Mouse (Mus musculus): Measurements from ENCODE around the gene Agrp. TPM values are rescaled to one million over a fixed set of nuclear protein-coding genes. Genes with fewer than 3 reads are reported as not detected.

Gene Agrp
- polyA plus RNA-seq, 1 experiment, result not detected

GRCm38 (mm10) chr8:105637601-105638041 is 428 bp upstream of the Agrp start:
- Histone ChIP-seq H3K4me3 (ENCODE audit: low read depth, low read length) (peak overlapping the region; percentile 96), H3K27ac (ENCODE audit: insufficient read depth, low read length) (peak overlapping the region; percentile 99), H3K27me3 (ENCODE audit: control insufficient read depth, insufficient read depth, low read length, poor library complexity, severe bottlenecking) (no peaks in the 10 kb centered on the region), H3K4me1 (ENCODE audit: control insufficient read depth, insufficient read depth, low read length) (peaks cover 2% of the 10 kb centered on the region), H3K9ac (ENCODE audit: low read depth, poor library complexity, severe bottlenecking) (peak overlapping the region; percentile 100), H3K36me3 (ENCODE audit: control insufficient read depth, insufficient read depth, low read length, poor library complexity, severe bottlenecking) (no peaks in the 10 kb centered on the region; the same call in 1 of the 2 replicates), H3K9me3 (replicated peaks; ENCODE audit: control insufficient read depth, insufficient read depth, low read length, poor library complexity, severe bottlenecking) (no peaks in the 10 kb centered on the region)
- TF ChIP-seq EP300 (IDR thresholded peaks at IDR 0.05; ENCODE audit: insufficient read depth, low read depth, low read length), result no peak
- TF ChIP-seq POLR2A (IDR thresholded peaks at IDR 0.05; ENCODE audit: insufficient read depth, low read length), result no peak
- TF ChIP-seq CTCF (IDR thresholded peaks at IDR 0.05; ENCODE audit: low read depth, low read length), result no peak

DNA sequence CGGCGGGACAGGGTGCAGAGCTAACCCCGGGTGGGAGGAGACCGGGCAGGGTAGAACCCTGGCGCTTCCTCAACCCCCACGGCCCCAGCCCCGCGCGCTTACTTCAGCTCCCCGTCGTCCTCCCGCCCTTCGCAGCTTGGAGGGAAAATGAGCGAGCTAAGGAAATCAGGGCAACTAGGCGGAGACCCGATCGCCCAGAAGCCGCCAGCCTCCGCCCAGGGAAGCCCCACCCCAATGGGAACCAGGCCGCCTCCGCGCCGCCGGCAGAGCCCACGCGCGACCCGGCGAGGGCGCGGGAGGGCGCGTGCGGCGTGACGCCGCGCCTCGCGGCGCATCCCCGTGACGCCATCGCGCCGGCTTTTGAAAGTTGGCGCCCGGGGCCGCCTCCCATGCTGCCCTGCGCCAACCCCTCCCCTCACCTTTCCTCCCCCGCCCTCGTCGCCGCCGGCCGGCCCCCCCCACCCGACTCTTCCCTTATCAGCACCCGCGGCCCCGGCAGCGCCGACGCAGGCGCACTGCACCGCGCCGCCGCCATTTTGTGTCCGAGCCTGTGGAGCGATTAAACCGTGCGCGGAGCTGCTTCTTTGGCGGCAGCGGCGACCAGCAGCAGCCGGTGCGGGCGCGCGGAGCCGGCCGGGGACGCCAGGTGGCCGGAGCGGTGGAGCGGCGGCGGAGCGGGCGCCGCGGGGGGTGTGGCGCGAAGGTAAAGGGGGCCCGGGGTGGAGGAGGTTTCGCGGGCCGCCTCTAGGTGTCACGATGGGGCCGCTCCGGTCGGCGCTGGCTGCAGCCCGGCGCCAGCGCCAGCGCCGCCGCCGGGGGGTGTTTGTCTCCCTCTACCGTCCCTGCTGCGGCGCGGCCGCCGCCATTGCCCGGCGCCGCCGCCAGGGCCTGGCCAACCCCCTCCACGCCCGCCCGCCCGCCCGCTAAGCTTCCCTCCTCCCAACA is 903 bp downstream of the Agrp start, which contains the start of gene Ctcf:
Gene Ctcf, plus strand, starts transcription at position 551 of the 945 bp plus-strand sequence.
- H3K27me3 ChIP-seq (ENCODE audit: control insufficient read depth, insufficient read depth, low read length, poor library complexity, severe bottlenecking), result no peaks in the 10 kb centered on the region
- peak within 1 kb of the TSS; percentile 99 for H3K27ac ChIP-seq (ENCODE audit: insufficient read depth, low read length)
- no peaks in the 10 kb centered on the region for H3K36me3 ChIP-seq (ENCODE audit: control insufficient read depth, insufficient read depth, low read length, poor library complexity, severe bottlenecking)
- H3K9me3 ChIP-seq (replicated peaks; ENCODE audit: control insufficient read depth, insufficient read depth, low read length, poor library complexity, severe bottlenecking), result no peaks in the 10 kb centered on the region
- TF ChIP-seq POLR2A (IDR thresholded peaks at IDR 0.05; ENCODE audit: insufficient read depth, low read length) (no peak), CTCF (IDR thresholded peaks at IDR 0.05; ENCODE audit: low read depth, low read length) (peak; percentile 3)
- H3K9ac ChIP-seq (ENCODE audit: low read depth, poor library complexity, severe bottlenecking), result peak within 1 kb of the TSS; percentile 100
- peaks cover 2% of the 10 kb centered on the region for H3K4me1 ChIP-seq (ENCODE audit: control insufficient read depth, insufficient read depth, low read length)
- peak within 1 kb of the TSS; percentile 96 for H3K4me3 ChIP-seq (ENCODE audit: low read depth, low read length)

- Histone ChIP-seq H3K4me3 (ENCODE audit: low read depth, low read length) (peak overlapping the region; percentile 85), H3K27me3 (ENCODE audit: control insufficient read depth, insufficient read depth, low read length, poor library complexity, severe bottlenecking) (no peaks in the 10 kb centered on the region), H3K4me1 (ENCODE audit: control insufficient read depth, insufficient read depth, low read length) (peaks cover 2% of the 10 kb centered on the region)
These were observed 1.7 kb downstream of the Agrp start for GRCm38 (mm10) chr8:105635481-105635880.

DNA sequence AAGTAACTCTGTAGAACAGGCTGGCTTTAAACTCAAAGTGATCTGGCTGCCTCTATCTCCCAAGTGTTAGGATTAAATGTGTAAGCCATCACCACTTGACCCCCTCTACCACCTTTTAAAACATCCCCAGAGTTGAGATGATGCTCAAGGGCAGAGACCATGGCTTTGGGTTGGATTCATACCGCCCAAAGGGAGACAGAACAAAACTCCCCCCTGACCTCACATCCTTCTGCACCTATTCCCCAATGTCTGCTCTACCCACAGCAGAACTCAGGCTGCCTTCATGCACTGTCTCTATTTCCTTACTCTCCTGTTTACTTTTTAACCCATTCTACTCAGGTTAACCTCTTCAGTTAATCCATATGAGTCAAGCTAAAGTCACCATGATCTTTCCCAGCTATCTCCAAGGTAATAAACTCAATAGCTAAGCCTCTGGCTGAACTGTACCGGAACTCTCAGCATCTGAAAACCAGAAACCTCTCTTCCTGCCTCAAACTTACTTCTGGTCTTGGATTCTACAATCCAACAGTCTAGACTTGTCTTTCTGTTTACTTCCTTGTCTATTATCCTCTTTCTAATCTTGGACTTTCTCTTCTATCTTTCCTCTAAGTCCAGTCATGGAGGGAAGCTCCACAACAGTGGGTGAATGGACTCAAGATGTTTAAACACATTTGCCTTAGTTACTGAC is 2.3 kb downstream of the Agrp start:
- peak overlapping the region; percentile 100 for H3K9ac ChIP-seq (ENCODE audit: low read depth, poor library complexity, severe bottlenecking)
- no peaks in the 10 kb centered on the region for H3K9me3 ChIP-seq (replicated peaks; ENCODE audit: control insufficient read depth, insufficient read depth, low read length, poor library complexity, severe bottlenecking)
- no peaks in the 10 kb centered on the region for H3K27me3 ChIP-seq (ENCODE audit: control insufficient read depth, insufficient read depth, low read length, poor library complexity, severe bottlenecking)
- no peak overlapping the region for H3K4me3 ChIP-seq (ENCODE audit: low read depth, low read length)
- peak overlapping the region; percentile 75 for H3K27ac ChIP-seq (ENCODE audit: insufficient read depth, low read length)
- no peaks in the 10 kb centered on the region for H3K36me3 ChIP-seq (ENCODE audit: control insufficient read depth, insufficient read depth, low read length, poor library complexity, severe bottlenecking)
- H3K4me1 ChIP-seq (ENCODE audit: control insufficient read depth, insufficient read depth, low read length), result peaks cover 2% of the 10 kb centered on the region
- TF ChIP-seq EP300 (IDR thresholded peaks at IDR 0.05; ENCODE audit: insufficient read depth, low read depth, low read length) (no peak), POLR2A (IDR thresholded peaks at IDR 0.05; ENCODE audit: insufficient read depth, low read length) (no peak), CTCF (IDR thresholded peaks at IDR 0.05; ENCODE audit: low read depth, low read length) (no peak)

More at GRCm38 (mm10) chr8:105635481-105635880, 1.7 kb downstream of the Agrp start:
- H3K9me3 ChIP-seq (replicated peaks; ENCODE audit: control insufficient read depth, insufficient read depth, low read length, poor library complexity, severe bottlenecking), result no peaks in the 10 kb centered on the region
- peak overlapping the region; percentile 75 for H3K27ac ChIP-seq (ENCODE audit: insufficient read depth, low read length)
- no peaks in the 10 kb centered on the region for H3K36me3 ChIP-seq (ENCODE audit: control insufficient read depth, insufficient read depth, low read length, poor library complexity, severe bottlenecking)
- peak overlapping the region; percentile 100 for H3K9ac ChIP-seq (ENCODE audit: low read depth, poor library complexity, severe bottlenecking)
- TF ChIP-seq EP300 (IDR thresholded peaks at IDR 0.05; ENCODE audit: insufficient read depth, low read depth, low read length) (no peak), CTCF (IDR thresholded peaks at IDR 0.05; ENCODE audit: low read depth, low read length) (no peak), POLR2A (IDR thresholded peaks at IDR 0.05; ENCODE audit: insufficient read depth, low read length) (no peak)

- Histone ChIP-seq H3K4me3 (ENCODE audit: low read depth, low read length) (no peak overlapping the region), H3K36me3 (ENCODE audit: control insufficient read depth, insufficient read depth, low read length, poor library complexity, severe bottlenecking) (no peaks in the 10 kb centered on the region), H3K27me3 (ENCODE audit: control insufficient read depth, insufficient read depth, low read length, poor library complexity, severe bottlenecking) (no peaks in the 10 kb centered on the region), H3K4me1 (ENCODE audit: control insufficient read depth, insufficient read depth, low read length) (no peaks in the 10 kb centered on the region), H3K9ac (ENCODE audit: low read depth, poor library complexity, severe bottlenecking) (no peak overlapping the region), H3K27ac (ENCODE audit: insufficient read depth, low read length) (peak overlapping the region; percentile 16; the same call in 1 of the 2 replicates), H3K9me3 (replicated peaks; ENCODE audit: control insufficient read depth, insufficient read depth, low read length, poor library complexity, severe bottlenecking) (no peaks in the 10 kb centered on the region)
- TF ChIP-seq EP300 (IDR thresholded peaks at IDR 0.05; ENCODE audit: insufficient read depth, low read depth, low read length), result no peak
- no peak for TF ChIP-seq POLR2A (IDR thresholded peaks at IDR 0.05; ENCODE audit: insufficient read depth, low read length)
- TF ChIP-seq CTCF (IDR thresholded peaks at IDR 0.05; ENCODE audit: low read depth, low read length), result no peak
These were observed 7.9 kb downstream of the Agrp start for GRCm38 (mm10) chr8:105629337-105629736.
